Mouse (Mus musculus) thymus, adult 2 months (tissue): Measurements from ENCODE around the gene Anp32b.

ENCODE experiments used
- CTCF ChIP-seq: fragments of 200-500 bp; IDR thresholded peaks from 2 replicates; pipeline ENCODE4 v1.5.1; 2012; ENCODE audit warnings: mild to moderate bottlenecking, control low read depth, low read length, moderate library complexity, borderline replicate concordance; ENCODE audit not compliant: control insufficient read depth, poor library complexity, insufficient read depth; ENCODE audit errors: extremely low read depth
- POLR2A ChIP-seq: fragments of 200-500 bp; IDR thresholded peaks from 2 replicates; pipeline ENCODE4 v1.6.1; 2012; ENCODE audit warnings: mild to moderate bottlenecking, low read length, control low read depth, moderate library complexity; ENCODE audit not compliant: control insufficient read depth, poor library complexity, insufficient read depth; ENCODE audit errors: extremely low read depth

DNA sequence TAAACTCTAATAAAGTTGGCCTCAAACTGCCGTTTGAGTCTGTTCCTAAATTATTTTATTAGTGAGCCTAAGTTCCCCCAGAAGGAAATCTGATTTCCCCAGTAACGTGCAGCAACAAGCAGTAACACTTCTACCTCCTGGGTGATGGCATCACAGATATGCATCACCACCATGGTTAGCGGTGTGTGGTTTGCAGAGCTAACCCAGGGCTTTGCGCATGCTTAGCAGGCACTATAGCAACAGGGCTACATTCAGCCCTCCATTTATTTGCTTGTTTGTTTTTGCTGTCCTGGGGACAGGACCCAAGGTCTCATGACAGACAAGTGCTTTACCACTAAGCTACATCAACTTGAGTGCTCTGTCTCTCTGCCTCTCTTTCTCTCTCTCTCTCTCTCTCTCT, 8.2 kb upstream of the Anp32b start:
- TF ChIP-seq CTCF (no peak), POLR2A (no peak)
